Mouse (Mus musculus) embryonic facial prominence, embryonic 14.5 days (tissue): Measurements from ENCODE around the gene Cep63. TPM values are rescaled to one million over a fixed set of nuclear protein-coding genes. Genes with fewer than 3 reads are reported as not detected.
A peak's percentile ranks its signal among the peaks of the same experiment; 100 is the strongest.

Experiments used
- ATAC-seq: fragments of 200-750 bp; cut with Nextera tagmentation; 2 replicates; pipeline ENCODE4 v1.8.0; 2017; ENCODE audit warnings: low read depth, moderate number of reproducible peaks, moderate TSS enrichment
- DNase-seq: peaks from one replicate; pipeline ENCODE4 v3.0.0-alpha.2; 2015; ENCODE audit warnings: low spot score
- H3K27ac ChIP-seq: fragments of 300-500 bp; sonication (generic); replicated peaks from 2 replicates; pipeline ENCODE4 v1.5.1; 2014; ENCODE audit warnings: low read depth, mild to moderate bottlenecking, low read length, moderate library complexity
- H3K27me3 ChIP-seq: fragments of 300-500 bp; sonication (generic); replicated peaks from 2 replicates; pipeline ENCODE4 v1.6.1; 2014; ENCODE audit warnings: low read length; ENCODE audit not compliant: control insufficient read depth, insufficient read depth
- H3K36me3 ChIP-seq: fragments of 300-500 bp; sonication (generic); 2 replicates; pipeline ENCODE4 v1.6.1; 2014; ENCODE audit warnings: low read length, mixed read lengths; ENCODE audit not compliant: control insufficient read depth, insufficient read depth
- H3K4me1 ChIP-seq: fragments of 300-500 bp; sonication (generic); 2 replicates; pipeline ENCODE4 v1.6.1; 2014; ENCODE audit warnings: antibody characterized with exemption, low read length; ENCODE audit not compliant: control insufficient read depth, insufficient read depth
- H3K4me2 ChIP-seq: fragments of 300-500 bp; sonication (generic); 2 replicates; pipeline ENCODE4 v1.6.1; 2014; ENCODE audit warnings: low read depth, mild to moderate bottlenecking, low read length, moderate library complexity, mixed read lengths
- H3K4me3 ChIP-seq: fragments of 300-500 bp; sonication (generic); 2 replicates; pipeline ENCODE4 v1.5.1; 2014; ENCODE audit warnings: low read depth, mild to moderate bottlenecking, low read length
- H3K9ac ChIP-seq: fragments of 300-500 bp; sonication (generic); 2 replicates; pipeline ENCODE4 v1.6.1; 2014; ENCODE audit warnings: low read depth, mild to moderate bottlenecking, low read length, moderate library complexity, mixed read lengths
- H3K9me3 ChIP-seq: fragments of 300-500 bp; sonication (generic); 2 replicates; pipeline ENCODE4 v1.6.1; 2016; ENCODE audit warnings: low read length; ENCODE audit not compliant: control insufficient read depth
- WGBS: fragments of 180-500 bp; shearing (Covaris S2); extraction: QIAGEN DNeasy Blood & Tissue Kit; methylation state at CpG from one replicate; pipeline ENCODE4 v1.1.7; 2014; 5-methylcytosine and 5-hydroxymethylcytosine counted together
- polyA plus RNA-seq: library from polyadenylated mRNA; unstranded; fragments of >200 nt; fragmentation: Nextera tagmentation; extraction: Ambion mirVana; gene quantifications from 2 replicates; pipeline ENCODE4 v1.2.1, GENCODE M21; 2014

The Cep63 gene
- polyA plus RNA-seq, 1 experiment from 2014 or later: 40.7 TPM

GRCm38 (mm10) chr9:102649917-102650527, 23.7 kb upstream of the Cep63 start:
- Histone ChIP-seq H3K36me3 (no peaks in the 10 kb centered on the region), H3K4me3 (no peak overlapping the region), H3K9ac (no peak overlapping the region), H3K9me3 (no peaks in the 10 kb centered on the region), H3K27ac (peak overlapping the region; percentile 60; the same call in 1 of the 2 replicates), H3K27me3 (no peaks in the 10 kb centered on the region), H3K4me1 (peaks cover 38% of the 10 kb centered on the region), H3K4me2 (peak overlapping the region; percentile 16; the same call in 1 of the 2 replicates)
- WGBS: 37% methylated on average over 17 of the region's 17 CpGs
- DNase-seq (peak; percentile 87), ATAC-seq (peak; percentile 72)

DNA sequence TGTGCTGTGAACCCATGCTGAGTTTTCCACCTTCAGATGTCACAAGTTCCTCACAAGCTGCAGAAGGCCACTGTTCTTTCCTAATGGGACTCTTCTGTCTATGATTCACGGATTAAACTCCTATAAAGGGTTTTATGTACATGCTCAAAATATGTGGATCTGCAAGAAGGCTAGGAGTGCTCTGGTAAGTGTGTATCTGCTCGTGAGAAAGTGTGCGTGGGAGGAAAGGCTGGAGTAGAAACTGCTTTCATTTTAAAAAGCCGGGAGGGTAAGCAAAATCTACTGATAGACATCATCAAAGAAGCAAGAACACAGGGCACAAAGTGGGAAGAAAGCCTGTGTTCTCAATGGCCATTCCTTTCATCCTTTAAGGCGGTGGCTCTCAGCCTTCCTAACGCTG, 20.7 kb upstream of the Cep63 start:
- no peak overlapping the region for H3K4me2 ChIP-seq
- ATAC-seq (no peak), DNase-seq (no peak)
- no peaks in the 10 kb centered on the region for H3K36me3 ChIP-seq
- H3K27ac ChIP-seq: no peak overlapping the region
- no peaks in the 10 kb centered on the region for H3K9me3 ChIP-seq
- H3K9ac ChIP-seq: no peak overlapping the region
- peaks cover 65% of the 10 kb centered on the region for H3K4me1 ChIP-seq
- no peak overlapping the region for H3K4me3 ChIP-seq
- WGBS: 85% methylated on average over 6 of the region's 6 CpGs
- H3K27me3 ChIP-seq: no peaks in the 10 kb centered on the region

- ATAC-seq: no peak
- Histone ChIP-seq H3K4me3 (no peak overlapping the region), H3K4me2 (peak overlapping the region; percentile 1), H3K27ac (peak overlapping the region; percentile 95), H3K36me3 (no peaks in the 10 kb centered on the region), H3K27me3 (no peaks in the 10 kb centered on the region), H3K4me1 (peaks cover 57% of the 10 kb centered on the region), H3K9me3 (no peaks in the 10 kb centered on the region), H3K9ac (no peak overlapping the region)
- 21% methylated on average over 3 of the region's 3 CpGs for WGBS
- DNase-seq: peak; percentile 76
These were observed 18.9 kb upstream of the Cep63 start for GRCm38 (mm10) chr9:102645119-102645695.

DNA sequence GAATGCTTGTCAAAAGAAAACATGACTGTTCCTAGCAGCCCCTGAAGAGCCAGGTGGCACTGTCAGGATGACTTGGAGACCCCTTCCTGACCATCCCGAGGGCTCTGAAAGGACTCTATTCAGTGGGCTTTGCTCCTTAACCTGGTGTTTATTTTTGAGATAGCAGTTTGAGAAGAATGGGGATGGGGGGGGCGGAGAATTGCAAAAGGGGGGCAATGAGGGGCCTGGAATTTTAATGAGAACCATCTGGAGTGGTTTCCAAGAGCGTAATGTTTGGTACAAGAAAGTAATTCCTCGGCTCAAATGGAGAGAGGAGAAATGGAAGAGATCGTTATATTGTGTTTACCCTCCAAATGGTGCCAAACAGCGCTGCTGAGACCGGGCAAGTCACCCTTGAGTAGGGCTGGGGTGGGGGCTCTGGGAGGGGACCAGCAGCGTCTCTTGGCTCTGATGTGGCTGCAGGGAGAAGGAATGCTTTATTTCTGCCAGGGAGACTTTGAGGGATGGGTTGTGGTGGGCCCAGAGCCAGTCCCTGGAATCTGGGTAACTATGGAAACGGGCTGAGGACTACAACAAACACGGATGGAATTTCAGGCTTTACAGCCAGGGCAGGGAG, 17.3 kb upstream of the Cep63 start:
- DNase-seq (peak; percentile 97), ATAC-seq (peak; percentile 94)
- 3% methylated on average over 10 of the region's 10 CpGs for WGBS
- H3K36me3 ChIP-seq: no peaks in the 10 kb centered on the region
- no peaks in the 10 kb centered on the region for H3K27me3 ChIP-seq
- peak overlapping the region; percentile 95 for H3K27ac ChIP-seq
- H3K9me3 ChIP-seq: no peaks in the 10 kb centered on the region
- H3K9ac ChIP-seq: peak overlapping the region; percentile 38; the same call in 1 of the 2 replicates
- H3K4me3 ChIP-seq: peak overlapping the region; percentile 10
- H3K4me2 ChIP-seq: peak overlapping the region; percentile 43
- H3K4me1 ChIP-seq: peaks cover 54% of the 10 kb centered on the region

DNA sequence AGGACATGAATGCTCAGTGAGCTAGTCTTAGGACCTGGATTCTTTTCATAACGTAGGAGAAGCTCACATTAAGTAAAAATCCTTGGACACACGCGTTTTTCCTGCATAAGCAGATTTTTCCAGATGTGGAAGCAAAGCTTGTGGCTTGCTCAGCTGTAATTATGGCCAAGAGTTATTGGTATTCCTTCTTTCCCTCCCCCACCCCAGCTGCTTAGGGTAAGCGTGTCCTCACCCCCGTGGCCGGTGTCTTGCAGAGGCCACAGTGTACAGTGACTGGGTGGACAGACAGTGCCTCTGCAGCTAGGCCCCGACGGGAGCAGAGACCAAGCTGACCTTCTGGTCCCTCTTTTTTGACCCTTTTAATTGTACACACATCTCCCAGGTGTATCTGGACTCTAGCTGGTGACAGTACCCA, 16.7 kb upstream of the Cep63 start:
- H3K9ac ChIP-seq: peak overlapping the region; percentile 12; the same call in 1 of the 2 replicates
- DNase-seq: peak; percentile 89

DNA sequence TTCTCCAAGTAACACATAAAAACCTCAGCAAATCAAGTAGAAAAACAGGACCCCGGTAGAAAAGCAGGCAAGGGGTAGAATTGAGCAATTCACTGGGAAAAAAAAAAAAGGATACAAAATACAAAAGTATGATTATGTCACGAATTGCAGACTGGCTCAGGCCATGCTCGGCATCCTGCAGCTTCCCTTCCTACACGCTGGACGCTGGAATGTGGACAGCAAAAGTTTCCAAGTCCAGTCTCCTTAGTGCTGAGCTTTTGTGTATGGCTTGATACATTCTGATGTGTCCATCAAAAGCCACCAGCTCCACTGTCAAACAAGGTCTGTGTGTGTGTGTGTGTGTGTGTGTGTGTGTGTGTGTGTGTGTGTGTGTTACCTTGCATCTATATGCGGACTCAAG, 15.2 kb upstream of the Cep63 start:
- ATAC-seq (no peak), DNase-seq (no peak)
- peaks cover 57% of the 10 kb centered on the region for H3K4me1 ChIP-seq
- H3K36me3 ChIP-seq: no peaks in the 10 kb centered on the region
- H3K4me2 ChIP-seq: no peak overlapping the region
- peak overlapping the region; percentile 95; the same call in 1 of the 2 replicates for H3K27ac ChIP-seq
- no peak overlapping the region for H3K9ac ChIP-seq
- H3K4me3 ChIP-seq: no peak overlapping the region
- no peaks in the 10 kb centered on the region for H3K27me3 ChIP-seq
- H3K9me3 ChIP-seq: no peaks in the 10 kb centered on the region
- WGBS: 58% methylated on average over 6 of the region's 6 CpGs

More for the DNA sequence above, 16.7 kb upstream of the Cep63 start:
- no peaks in the 10 kb centered on the region for H3K9me3 ChIP-seq
- H3K27me3 ChIP-seq: no peaks in the 10 kb centered on the region
- peaks cover 54% of the 10 kb centered on the region for H3K4me1 ChIP-seq
- ATAC-seq: peak; percentile 42; the same call in 1 of the 2 replicates
- no peak overlapping the region for H3K4me3 ChIP-seq
- H3K27ac ChIP-seq: peak overlapping the region; percentile 95
- 12% methylated on average over 8 of the region's 8 CpGs for WGBS
- peak overlapping the region; percentile 43 for H3K4me2 ChIP-seq
- no peaks in the 10 kb centered on the region for H3K36me3 ChIP-seq

DNA sequence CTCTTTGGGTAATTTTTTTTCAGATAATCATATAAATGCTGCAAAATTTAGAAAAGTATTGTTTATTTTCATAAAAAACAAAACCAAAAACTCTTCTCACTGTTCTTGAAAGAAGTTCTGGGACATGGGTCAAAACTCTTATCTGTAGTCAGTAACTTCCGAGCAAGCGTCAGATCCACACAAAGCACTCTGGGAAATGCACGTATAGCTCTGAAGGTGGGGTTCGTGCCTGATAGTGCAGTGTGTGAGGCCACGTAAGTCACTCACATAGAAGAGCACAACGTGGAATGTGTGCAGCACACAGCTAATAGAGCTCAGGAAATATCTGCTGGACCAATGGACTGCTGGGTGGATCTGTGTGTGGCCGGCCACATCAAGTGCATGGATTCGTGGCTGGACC, 13.2 kb upstream of the Cep63 start:
- ATAC-seq: no peak
- H3K27ac ChIP-seq: peak overlapping the region; percentile 39; the same call in 1 of the 2 replicates
- WGBS: 75% methylated on average over 8 of the region's 8 CpGs

GRCm38 (mm10) chr9:102638963-102639362, 12.6 kb upstream of the Cep63 start:
- H3K9ac ChIP-seq: no peak overlapping the region
- ATAC-seq (no peak), DNase-seq (peak; percentile 81)
- no peak overlapping the region for H3K4me3 ChIP-seq
- H3K9me3 ChIP-seq: no peaks in the 10 kb centered on the region
- H3K4me1 ChIP-seq: peaks cover 34% of the 10 kb centered on the region
- H3K27ac ChIP-seq: 0 out of 2 replicates have a peak overlapping the region, but pooled peaks have one; percentile 39
- no peak overlapping the region for H3K4me2 ChIP-seq
- WGBS: 33% methylated on average over 7 of the region's 7 CpGs
- no peaks in the 10 kb centered on the region for H3K27me3 ChIP-seq
- peaks cover 5% of the 10 kb centered on the region; the same call in 1 of the 2 replicates for H3K36me3 ChIP-seq

More for the DNA sequence above, 13.2 kb upstream of the Cep63 start:
- Histone ChIP-seq H3K9me3 (no peaks in the 10 kb centered on the region), H3K4me2 (no peak overlapping the region), H3K9ac (no peak overlapping the region), H3K4me3 (no peak overlapping the region), H3K36me3 (0 out of 2 replicates have a peak, but pooled peaks cover 5% of the 10 kb centered on the region), H3K4me1 (peaks cover 39% of the 10 kb centered on the region), H3K27me3 (no peaks in the 10 kb centered on the region)
- DNase-seq: no peak
